Mouse (Mus musculus): ENCODE measurements around the gene Prap1. TPM values are rescaled to one million over a fixed set of nuclear protein-coding genes. Genes with fewer than 3 reads are reported as not detected.

The Prap1 gene
- not detected for total RNA-seq (2021)
- long read RNA-seq, experiment 1, result 0 reads
- long read RNA-seq, experiment 2, result 0 reads

- no peak for DNase-seq (ENCODE audit: low spot score in 2 of 2)
These were observed at the start of gene Prap1 for GRCm38 (mm10) chr7:140092924-140093528. Gene Prap1 (plus strand): TSS chr7:140093395.

GRCm38 (mm10) chr7:140045546-140045945 is 47.6 kb upstream of the Prap1 start:
- no peak for DNase-seq (ENCODE audit: low spot score in 2 of 2)

- DNase-seq (ENCODE audit: low spot score in 2 of 2), result no peak
These were observed 45.3 kb upstream of the Prap1 start for GRCm38 (mm10) chr7:140047811-140048311.

- DNase-seq (ENCODE audit: low spot score in 2 of 2), result no peak
These were observed 44.7 kb upstream of the Prap1 start, which contains the start of gene Msx3 for GRCm38 (mm10) chr7:140048361-140049114. Gene Msx3 (minus strand): TSS chr7:140049089.

GRCm38 (mm10) chr7:140049115-140049689 is 44.0 kb upstream of the Prap1 start:
- DNase-seq (ENCODE audit: low spot score in 2 of 2), result no peak

GRCm38 (mm10) chr7:140054124-140054523 is 39.1 kb upstream of the Prap1 start:
- no peak for DNase-seq (ENCODE audit: low spot score in 2 of 2)

GRCm38 (mm10) chr7:140057413-140058407 is 35.5 kb upstream of the Prap1 start:
- no peak for DNase-seq (ENCODE audit: low spot score in 2 of 2)

- no peak for DNase-seq (ENCODE audit: low spot score in 2 of 2)
These were observed 34.7 kb upstream of the Prap1 start for GRCm38 (mm10) chr7:140058528-140058927.

- no peak for DNase-seq (ENCODE audit: low spot score in 2 of 2)
These were observed 33.6 kb upstream of the Prap1 start for GRCm38 (mm10) chr7:140059601-140060000.

- no peak for DNase-seq (ENCODE audit: low spot score in 2 of 2)
These were observed 32.0 kb upstream of the Prap1 start for GRCm38 (mm10) chr7:140060936-140061831.

- no peak for DNase-seq (ENCODE audit: low spot score in 2 of 2)
These were observed 31.4 kb upstream of the Prap1 start for GRCm38 (mm10) chr7:140061832-140062130.

- DNase-seq (ENCODE audit: low spot score in 2 of 2), result no peak
These were observed 30.9 kb upstream of the Prap1 start for GRCm38 (mm10) chr7:140062307-140062706.

- no peak for DNase-seq (ENCODE audit: low spot score in 2 of 2)
These were observed 30.1 kb upstream of the Prap1 start for GRCm38 (mm10) chr7:140063092-140063491.

GRCm38 (mm10) chr7:140067397-140067796 is 25.8 kb upstream of the Prap1 start:
- no peak for DNase-seq (ENCODE audit: low spot score in 2 of 2)

- DNase-seq (ENCODE audit: low spot score in 2 of 2), result no peak
These were observed 23.0 kb upstream of the Prap1 start for GRCm38 (mm10) chr7:140070042-140070711.

GRCm38 (mm10) chr7:140077698-140078097 is 15.5 kb upstream of the Prap1 start:
- no peak for DNase-seq (ENCODE audit: low spot score in 2 of 2)

GRCm38 (mm10) chr7:140078711-140079110 is 14.5 kb upstream of the Prap1 start:
- peak in 1 of 2 experiments; percentile 41 for DNase-seq (ENCODE audit: low spot score in 2 of 2)

- DNase-seq (ENCODE audit: low spot score in 2 of 2), result peak in 1 of 2 experiments; percentile 61
These were observed 12.6 kb upstream of the Prap1 start for GRCm38 (mm10) chr7:140080503-140081156.

All from adrenal gland, postnatal 4 days (tissue).